In the genomic region with DNA sequence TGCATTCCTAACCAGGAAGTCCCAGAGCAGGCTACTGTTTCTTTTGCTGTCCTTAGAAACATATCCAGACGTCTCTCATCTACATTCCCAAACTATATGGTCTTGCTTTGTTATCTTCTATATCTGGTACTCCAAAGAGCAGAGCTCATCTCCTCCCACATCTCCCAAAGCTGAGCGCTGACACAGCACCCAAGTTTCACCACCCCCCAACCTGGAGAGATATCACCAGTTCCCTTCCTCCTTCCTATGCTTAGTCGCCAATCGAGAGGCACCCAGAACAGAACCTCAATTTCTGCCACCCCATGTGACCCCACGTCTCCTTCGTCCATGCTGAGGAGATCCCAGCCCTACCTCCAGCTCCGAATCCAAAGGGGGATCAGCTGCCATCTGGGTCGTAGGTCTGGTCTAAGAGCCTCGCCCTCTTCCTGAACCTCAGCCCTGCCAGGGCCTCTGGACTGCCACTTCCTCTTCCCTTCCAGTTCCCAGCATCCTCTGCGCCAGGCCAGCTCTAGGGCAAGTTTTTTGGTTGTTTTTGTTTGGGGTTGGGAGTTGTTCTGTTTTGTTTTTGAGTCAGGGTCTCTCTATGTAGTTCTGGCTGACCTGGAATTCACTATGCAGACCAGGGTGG, we compare ENCODE assay signal across 8 mouse cellular contexts. TPM values are rescaled to one million over a fixed set of nuclear protein-coding genes. Genes with fewer than 3 reads are reported as not detected.
DNase-seq lines count a peak whose midpoint lies in the region; ATAC-seq lines count a peak whose summit lies in the region.

No protein-coding gene starts in this region.

- peak; percentile 50 for DNase-seq in adrenal gland, postnatal 14 days
- DNase-seq in adrenal gland, postnatal 25 days, result no peak
- peak; percentile 47 to 52 for DNase-seq in right cerebral cortex, adult 2 months (ENCODE audit: low spot score in 2 of 2)
- DNase-seq in right cerebral cortex, postnatal 4 days, result no peak
- peak; percentile 42 for DNase-seq in lung, adult 18-20 months
- peak; percentile 24 to 47 for DNase-seq in thymus, postnatal 10 days (ENCODE audit: low spot score in 2 of 2)
- DNase-seq in testis, postnatal 14 days (ENCODE audit: low spot score), result no peak

- ATAC-seq in activated CD4-positive, CD25-positive, alpha-beta regulatory T cell, adult 4 months, result no peak

RNA-seq across cellular contexts. Expression of gene Pkn1, which starts 5.3 kb away (rescaled TPM):
- total RNA-seq in adrenal gland, postnatal 14 days (2021), result 125 and 151 TPM in 2 replicates
- total RNA-seq in adrenal gland, postnatal 25 days (2021), result 120 and 146 TPM in 2 replicates
- polyA plus RNA-seq in activated CD4-positive, CD25-positive, alpha-beta regulatory T cell, adult 4 months (2017; shearing (Covaris generic)), result 10 to 100 TPM; 13.7 to 26.9 TPM

RNA-seq across cellular contexts. Expression of gene Ddx39, which starts 21.3 kb away (rescaled TPM):
- total RNA-seq in adrenal gland, postnatal 14 days (2021), result 31.2 and 32.9 TPM in 2 replicates
- 25.7 and 29.5 TPM in 2 replicates for total RNA-seq in adrenal gland, postnatal 25 days (2021)
- polyA plus RNA-seq in activated CD4-positive, CD25-positive, alpha-beta regulatory T cell, adult 4 months (2017; shearing (Covaris generic)), result 100 to 1,000 TPM; 164 to 195 TPM

RNA-seq across cellular contexts. Expression of gene Ptger1, which starts 27.2 kb away (rescaled TPM):
- total RNA-seq in adrenal gland, postnatal 14 days (2021), result 0.98 and 1.4 TPM in 2 replicates
- 0.86 and 2.5 TPM in 2 replicates for total RNA-seq in adrenal gland, postnatal 25 days (2021)
- 1 to 10 TPM in 1 of 2 experiments, under 1 TPM in 1; 0.93 to 1.1 TPM for polyA plus RNA-seq in activated CD4-positive, CD25-positive, alpha-beta regulatory T cell, adult 4 months (2017; shearing (Covaris generic))

RNA-seq across cellular contexts. Expression of gene Gipc1, which starts 41.2 kb away (rescaled TPM):
- total RNA-seq in adrenal gland, postnatal 14 days (2021), result 39.6 and 47.5 TPM in 2 replicates
- 42.3 and 48.8 TPM in 2 replicates for total RNA-seq in adrenal gland, postnatal 25 days (2021)
- polyA plus RNA-seq in activated CD4-positive, CD25-positive, alpha-beta regulatory T cell, adult 4 months (2017; shearing (Covaris generic)), result 10 to 100 TPM; 21.5 to 26.8 TPM

RNA-seq across cellular contexts. Expression of gene Adgre5, which starts 47.4 kb away (rescaled TPM):
- total RNA-seq in adrenal gland, postnatal 14 days (2021), result 47.5 and 49.0 TPM in 2 replicates
- total RNA-seq in adrenal gland, postnatal 25 days (2021), result 28.7 and 40.6 TPM in 2 replicates
- polyA plus RNA-seq in activated CD4-positive, CD25-positive, alpha-beta regulatory T cell, adult 4 months (2017; shearing (Covaris generic)), result 100 to 1,000 TPM; 167 to 170 TPM

Comparison
In these comparisons a context has a peak if more than half of its experiments do, and no peak if none do; other contexts are left out.
1. DNase-seq: peak in adrenal gland, postnatal 14 days (single experiment), right cerebral cortex, adult 2 months (2 of 2), lung, adult 18-20 months (2 of 2) and thymus, postnatal 10 days (2 of 2); none in adrenal gland, postnatal 25 days (single experiment), right cerebral cortex, postnatal 4 days (single experiment) and testis, postnatal 14 days (single experiment).